Mouse (Mus musculus) urinary bladder, adult 18-20 months (tissue): ENCODE results near the gene Prps1.
A peak's percentile ranks its signal among the peaks of the same experiment; 100 is the strongest.
"Not testable (repeated sequence)": the region's sequence is repeated elsewhere in the genome, so short reads cannot be mapped to it uniquely, and the experiment has no call there.

ENCODE experiments used
- DNase-seq, 2 experiments: peaks; one replicate each; pipeline ENCODE4 v3.0.0; 2022; ENCODE audit warnings: low spot score in 2 of 2, mixed read lengths in 2 of 2

Gene Prps1

GRCm38 (mm10) chrX:140501401-140502301 is 45.2 kb downstream of the Prps1 start:
- DNase-seq: no peak

GRCm38 (mm10) chrX:140503905-140504304 is 47.5 kb downstream of the Prps1 start:
- DNase-seq: peak in 1 of 2 experiments; percentile 49

- DNase-seq: peak in 1 of 2 experiments; percentile 62
Observed at GRCm38 (mm10) chrX:140505497-140506238, 49.3 kb downstream of the Prps1 start.

GRCm38 (mm10) chrX:140506436-140507180 is 50.2 kb downstream of the Prps1 start:
- no peak for DNase-seq

GRCm38 (mm10) chrX:140507377-140507776 is 51.0 kb downstream of the Prps1 start:
- no peak for DNase-seq

GRCm38 (mm10) chrX:140508791-140509190 is 52.4 kb downstream of the Prps1 start:
- not testable (repeated sequence) for DNase-seq

GRCm38 (mm10) chrX:140509817-140510216 is 53.4 kb downstream of the Prps1 start:
- no peak for DNase-seq

- DNase-seq: peak; percentile 44 to 78
Observed at GRCm38 (mm10) chrX:140510696-140511429, 54.5 kb downstream of the Prps1 start.

GRCm38 (mm10) chrX:140511687-140512651 is 55.6 kb downstream of the Prps1 start:
- DNase-seq: no peak

- DNase-seq: no peak
Observed at GRCm38 (mm10) chrX:140513379-140513778, 57.0 kb downstream of the Prps1 start.

- DNase-seq: no peak
Observed at GRCm38 (mm10) chrX:140518351-140518750, 61.9 kb downstream of the Prps1 start.

- peak; percentile 84 to 93 for DNase-seq
Observed at GRCm38 (mm10) chrX:140520146-140521102, 64.0 kb downstream of the Prps1 start.

GRCm38 (mm10) chrX:140522071-140522765 is 65.8 kb downstream of the Prps1 start:
- no peak for DNase-seq

GRCm38 (mm10) chrX:140524231-140524630 is 67.8 kb downstream of the Prps1 start:
- DNase-seq: no peak
